Mouse (Mus musculus): ENCODE data around the gene Ttc9c. TPM values are rescaled to one million over a fixed set of nuclear protein-coding genes. Genes with fewer than 3 reads are reported as not detected.

The Ttc9c gene
- 57.9 TPM for polyA plus RNA-seq (2017; shearing (Covaris generic))

DNA sequence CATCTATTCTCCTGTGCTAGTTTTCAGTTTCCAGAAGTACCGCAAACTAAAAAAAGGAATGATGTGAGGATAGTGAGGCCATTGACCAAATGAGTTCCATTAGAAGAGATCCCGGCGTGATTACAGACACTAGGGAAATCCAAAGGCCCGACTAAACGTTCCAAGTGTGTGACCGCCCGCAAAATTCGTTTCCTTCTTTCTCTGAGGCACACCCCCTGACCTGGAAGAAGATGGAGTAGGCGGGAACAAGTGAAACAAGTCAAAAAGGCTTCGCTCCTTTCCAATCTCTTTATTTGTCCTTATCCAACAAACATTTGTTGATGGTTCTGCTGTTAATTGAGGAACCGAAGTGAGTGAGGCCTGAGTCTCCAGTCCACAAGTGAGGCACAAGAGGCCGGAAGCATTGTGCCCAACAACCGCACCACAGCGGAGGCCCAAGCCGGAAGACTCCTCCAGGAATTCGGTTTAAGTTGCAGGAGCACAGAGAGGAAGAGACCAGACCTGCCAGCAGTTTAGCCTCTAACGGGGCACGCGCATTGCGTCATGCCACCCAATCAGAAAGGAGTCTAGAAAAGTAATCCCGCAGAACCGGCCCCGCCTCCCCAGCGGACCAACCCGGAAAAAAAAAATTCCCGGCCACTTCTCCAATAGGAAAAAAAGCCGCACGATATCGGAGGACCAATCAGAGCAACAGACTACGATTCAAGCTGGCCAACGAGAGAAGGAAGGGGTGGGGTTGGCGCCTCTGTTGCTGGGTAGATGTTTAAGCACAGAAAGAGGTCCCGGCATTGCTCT is at the start of gene Ttc9c:
Gene Ttc9c (minus strand): TSS at position 533 of the 795 bp plus-strand sequence.

DNA sequence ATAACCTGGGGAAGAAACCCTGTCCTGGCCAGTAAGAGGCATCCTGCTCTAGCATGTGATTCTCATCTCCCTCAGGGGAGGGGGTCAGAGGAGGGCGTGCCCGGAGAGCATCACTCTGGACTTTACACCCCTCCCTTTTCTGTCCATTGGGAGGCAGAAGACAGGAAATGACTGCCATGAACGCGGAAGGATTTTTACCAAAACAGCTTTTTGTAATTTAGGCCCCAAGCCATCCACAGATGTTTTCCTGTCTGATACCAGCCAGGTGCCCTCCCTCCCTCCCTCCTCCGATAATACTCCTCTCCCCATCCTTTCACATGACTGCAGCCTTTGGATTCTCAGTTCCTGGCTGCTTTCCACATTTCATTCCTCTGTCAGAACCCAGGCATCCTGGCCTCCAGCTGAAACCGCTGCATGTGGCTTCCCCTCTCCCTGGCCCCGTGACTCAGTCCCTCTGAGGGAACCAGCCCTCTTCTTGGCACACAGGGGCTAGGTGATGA is 31.3 kb upstream of the Ttc9c start, which contains the start of gene Lrrn4cl:
Gene Lrrn4cl (plus strand): TSS at position 367 of the 500 bp plus-strand sequence.

DNA sequence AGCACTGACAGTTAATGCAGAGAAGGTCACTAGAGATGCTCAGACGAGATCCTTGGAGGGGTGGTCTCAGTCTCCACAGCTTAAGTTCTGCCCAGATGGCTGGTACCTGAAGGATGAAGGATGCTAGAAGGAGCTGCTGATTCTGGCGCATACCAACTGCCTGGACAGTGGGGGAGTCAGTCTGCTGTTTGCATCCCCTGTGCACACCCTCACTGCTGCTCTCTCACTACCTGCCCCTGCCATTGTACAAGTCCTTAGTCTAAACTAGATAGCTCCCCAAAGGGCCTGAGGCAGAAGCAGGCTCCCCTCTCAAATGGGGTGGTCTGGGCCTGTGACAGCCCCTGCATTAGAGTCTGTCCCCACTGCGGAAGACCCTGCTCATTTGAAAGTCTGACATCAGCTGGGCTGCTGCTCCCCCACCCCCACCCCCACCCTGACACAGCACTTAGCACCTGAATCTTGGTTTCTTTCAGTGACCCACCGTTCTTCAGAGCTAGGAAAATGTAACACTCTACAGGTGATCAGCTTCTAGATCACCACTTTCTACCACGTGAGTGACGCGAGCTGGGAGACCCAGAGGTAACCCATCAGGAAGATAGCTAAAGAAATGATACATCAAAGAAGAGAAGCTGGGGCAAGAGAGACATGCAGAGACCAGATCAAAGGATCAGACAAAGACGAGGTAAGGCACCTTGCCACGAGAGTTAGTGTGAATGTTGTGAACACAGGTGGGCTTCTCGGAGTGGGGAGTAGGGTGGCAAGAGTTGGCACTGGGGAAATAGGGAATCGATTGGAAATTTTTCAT is 20.2 kb upstream of the Ttc9c start, which contains the start of gene Gng3:
Gene Gng3 (minus strand): TSS at position 92 of the 805 bp plus-strand sequence.

DNA sequence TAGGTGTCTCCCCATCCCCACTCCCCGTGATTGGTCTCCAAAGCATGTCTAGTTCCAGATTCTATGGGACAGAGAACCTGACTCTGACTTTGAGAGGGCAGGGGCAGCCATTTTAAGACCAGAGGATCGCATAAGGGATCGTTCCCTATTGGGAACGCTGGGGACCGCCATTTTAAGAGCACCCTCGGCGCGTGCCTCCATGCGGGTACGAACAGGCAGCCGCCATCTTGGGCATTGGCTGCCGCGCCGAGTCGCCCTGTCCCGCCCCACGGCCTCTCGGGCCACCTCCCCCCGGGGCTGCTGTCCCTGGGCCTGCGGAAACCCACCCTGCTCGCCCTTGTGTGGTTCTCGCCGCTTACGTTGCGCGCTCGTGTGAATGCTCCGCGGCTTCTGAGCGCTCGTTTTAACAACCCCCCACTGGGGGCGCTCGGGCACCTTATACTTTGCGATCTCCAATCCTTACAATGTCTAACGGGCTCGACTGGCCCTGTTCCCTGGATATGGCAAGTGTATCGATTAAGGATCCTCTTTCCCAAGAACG is 18.2 kb upstream of the Ttc9c start, which contains the start of gene Bscl2:
Gene Bscl2 (plus strand): TSS at position 217 of the 541 bp plus-strand sequence.

GRCm38 (mm10) chr19:8829660-8830059 is 10.5 kb upstream of the Ttc9c start, which contains the start of gene AC129217.1:
AC129217.1 (plus strand) TSS chr19:8829773.

DNA sequence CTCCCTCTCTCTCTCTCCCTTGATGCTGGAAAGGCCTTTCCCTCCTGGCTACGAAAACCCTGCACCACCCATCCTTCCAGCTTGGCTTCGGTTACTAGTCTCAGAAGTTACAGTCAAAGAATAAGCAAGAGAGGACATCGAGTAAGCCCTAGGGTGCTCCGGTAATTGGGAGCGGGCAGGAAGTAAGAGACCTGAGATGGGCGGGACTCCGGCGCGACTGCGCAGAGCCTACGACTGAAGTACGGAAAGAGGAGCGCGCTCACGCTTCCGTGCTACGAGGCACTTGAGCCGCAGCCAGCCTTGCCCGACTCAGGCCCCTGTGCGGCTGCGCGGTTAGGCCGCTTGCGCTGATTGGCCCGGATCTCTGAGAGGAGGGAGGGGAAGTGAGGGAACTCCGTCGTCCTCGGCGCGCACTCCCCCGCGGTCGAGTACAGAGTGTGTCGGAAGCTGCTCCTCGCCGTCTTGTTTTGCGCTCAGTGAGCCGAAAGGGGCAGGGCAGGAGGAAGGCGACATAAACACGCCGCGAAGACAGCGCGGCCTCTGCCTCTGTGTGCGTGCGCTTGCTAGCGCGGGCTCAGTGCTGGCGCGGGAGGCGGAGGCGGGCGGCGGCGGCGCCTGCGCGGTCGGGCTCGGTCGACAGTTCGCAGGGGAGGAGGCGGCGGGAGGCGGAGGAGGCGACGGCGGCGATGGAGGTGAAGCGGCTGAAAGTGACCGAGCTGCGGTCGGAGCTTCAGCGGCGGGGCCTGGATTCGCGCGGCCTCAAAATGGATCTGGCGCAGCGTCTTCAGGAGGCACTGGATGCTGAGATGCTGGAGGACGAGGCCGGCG is 677 bp upstream of the Ttc9c start, which contains the start of gene Hnrnpul2:
Gene Hnrnpul2 (plus strand): TSS at position 415 of the 828 bp plus-strand sequence.

DNA sequence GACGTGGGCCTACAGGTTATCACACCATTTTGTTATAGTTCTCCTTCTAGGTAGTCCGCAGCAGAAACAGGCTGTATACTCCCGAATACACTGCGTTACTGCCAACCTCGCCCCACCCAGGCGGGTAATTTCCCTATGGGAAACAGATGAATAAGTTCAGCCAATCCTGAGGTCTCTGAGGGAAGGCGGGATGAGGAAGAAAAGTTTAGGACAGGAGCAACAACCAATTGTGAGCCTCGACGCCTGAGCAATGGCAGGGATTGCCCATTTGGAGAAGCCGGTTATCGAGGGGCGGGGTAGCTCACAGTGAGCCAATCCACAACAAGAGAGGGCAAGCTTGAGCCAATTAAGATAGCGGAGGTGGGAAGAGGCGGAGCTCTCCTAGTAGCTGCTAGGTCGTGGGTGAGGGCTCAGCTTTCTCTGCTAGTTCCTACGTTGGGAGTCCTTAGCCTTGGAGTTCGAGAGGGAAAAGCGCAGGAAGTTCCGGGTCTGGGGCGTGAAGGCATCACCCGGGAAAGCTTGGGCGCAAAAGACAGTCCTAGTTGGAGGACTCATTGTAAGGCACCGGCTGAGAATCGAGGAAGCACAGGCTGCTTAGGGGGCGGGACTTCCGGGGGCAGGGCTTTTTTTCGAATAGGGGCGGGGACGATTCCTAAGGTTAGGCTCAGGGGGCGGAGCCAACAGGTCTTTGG is 16.9 kb downstream of the Ttc9c start, which contains the start of gene Zbtb3:
Gene Zbtb3 (plus strand): TSS at position 426 of the 692 bp plus-strand sequence.

GRCm38 (mm10) chr19:8798264-8798946 is 20.7 kb downstream of the Ttc9c start, which contains the start of gene Polr2g:
Polr2g (minus strand) TSS chr19:8798577.

GRCm38 (mm10) chr19:8786008-8786781 is 32.9 kb downstream of the Ttc9c start, which contains the start of gene Taf6l:
Taf6l (minus strand) TSS chr19:8786417.

DNA sequence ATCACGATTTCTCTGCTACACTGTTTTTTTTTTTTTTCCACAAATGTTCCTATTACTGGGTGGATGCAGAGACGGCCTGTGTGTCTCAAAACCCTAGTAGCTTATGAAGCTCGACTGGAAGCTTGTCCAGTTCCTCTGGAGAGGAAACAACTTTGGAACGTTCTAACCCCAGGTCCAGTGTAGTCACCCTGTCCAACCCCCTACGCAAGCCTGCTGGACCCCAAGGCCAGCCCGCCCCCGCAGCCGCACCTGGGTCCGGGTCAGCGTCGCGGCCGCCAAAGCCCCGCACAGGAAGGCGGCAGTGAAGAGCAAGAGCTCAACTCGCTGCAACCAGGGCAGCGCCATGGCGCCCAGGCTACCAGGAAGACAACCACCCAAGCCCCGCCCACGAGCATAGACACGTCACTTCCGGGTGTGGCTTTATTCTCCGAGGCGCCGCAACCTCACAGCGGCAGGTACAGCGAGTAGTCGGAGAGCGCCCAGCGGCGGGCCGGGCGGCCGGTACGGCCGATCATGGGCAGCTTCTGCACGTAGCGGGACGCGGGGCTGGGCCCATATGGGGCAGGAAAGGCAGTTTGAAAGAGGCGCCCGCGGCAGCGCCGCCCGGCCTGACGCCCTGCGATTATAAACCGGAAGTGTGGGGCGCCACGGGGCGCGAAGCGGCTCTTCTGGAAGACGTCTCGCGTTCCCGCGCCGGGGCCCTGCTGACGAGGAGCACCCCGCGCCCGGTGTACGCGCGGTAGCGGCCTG is 44.9 kb downstream of the Ttc9c start, which contains the start of gene Tmem179b:
Gene Tmem179b (minus strand): TSS at position 382 of the 750 bp plus-strand sequence.

DNA sequence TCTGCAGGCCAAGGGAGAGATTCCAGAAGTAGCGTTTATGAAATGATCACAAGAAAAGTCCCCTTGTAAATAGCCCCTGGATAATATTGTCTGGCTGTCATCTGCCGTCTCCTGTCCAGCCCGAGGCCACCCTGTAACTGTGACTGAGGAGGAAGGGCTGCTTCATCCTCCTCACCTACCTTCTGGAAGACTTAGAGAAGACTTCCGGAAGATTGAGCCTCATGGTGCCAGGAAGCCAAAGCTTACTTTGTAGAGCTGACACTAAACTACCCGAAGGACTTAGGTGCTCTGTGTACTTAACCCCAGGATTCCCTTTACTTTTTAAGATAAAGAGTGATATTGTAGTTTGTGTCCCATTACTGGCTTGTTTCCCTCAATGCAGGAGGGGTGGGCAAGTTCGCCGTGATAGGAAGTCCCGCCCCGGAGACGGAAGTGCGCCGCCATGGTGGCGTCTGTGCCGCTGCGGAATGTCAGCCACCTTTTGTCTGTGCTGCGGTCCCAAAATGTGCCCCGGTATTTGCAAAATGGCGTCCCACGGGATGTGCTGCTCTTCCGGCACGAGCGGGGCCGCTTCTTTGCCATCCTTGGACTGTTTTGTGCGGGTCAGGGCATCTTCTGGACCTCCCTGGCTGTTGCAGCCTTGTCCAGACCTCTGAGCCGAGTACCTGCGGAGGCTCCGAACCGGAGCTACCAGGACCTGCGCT is 48.4 kb downstream of the Ttc9c start, which contains the start of gene Tmem223:
Gene Tmem223 (plus strand): TSS at position 430 of the 704 bp plus-strand sequence.

Other genes starting within 250 kb of the Ttc9c start
- gene Slc22a8, start 228.1 kb downstream of the Ttc9c start, polyA plus RNA-seq (2017; shearing (Covaris generic)): not detected
- gene Slc22a6, start 201.3 kb downstream of the Ttc9c start, polyA plus RNA-seq (2017; shearing (Covaris generic)): not detected
- not detected for gene Chrm1, start 155.5 kb downstream of the Ttc9c start, polyA plus RNA-seq (2017; shearing (Covaris generic))
- 132 TPM for gene Slc3a2, start 96.0 kb downstream of the Ttc9c start, polyA plus RNA-seq (2017; shearing (Covaris generic))
- 88.5 TPM for gene Wdr74, start 83.5 kb downstream of the Ttc9c start, polyA plus RNA-seq (2017; shearing (Covaris generic))
- 1.1 TPM for gene 1700092M07Rik, start 78.6 kb downstream of the Ttc9c start, polyA plus RNA-seq (2017; shearing (Covaris generic))
- 189 TPM for gene Stx5a, start 77.9 kb downstream of the Ttc9c start, polyA plus RNA-seq (2017; shearing (Covaris generic))
- gene Nxf1, start 62.3 kb downstream of the Ttc9c start, polyA plus RNA-seq (2017; shearing (Covaris generic)): 324 TPM
- 107 TPM for gene Tmem223, start 48.3 kb downstream of the Ttc9c start, polyA plus RNA-seq (2017; shearing (Covaris generic))
- gene Tmem179b, start 44.9 kb downstream of the Ttc9c start, polyA plus RNA-seq (2017; shearing (Covaris generic)): 167 TPM
- gene Taf6l, start 32.9 kb downstream of the Ttc9c start, polyA plus RNA-seq (2017; shearing (Covaris generic)): 6.1 TPM
- gene Polr2g, start 20.8 kb downstream of the Ttc9c start, polyA plus RNA-seq (2017; shearing (Covaris generic)): 172 TPM
- 4.3 TPM for gene Zbtb3, start 16.8 kb downstream of the Ttc9c start, polyA plus RNA-seq (2017; shearing (Covaris generic))
- 5.4 TPM for gene Hnrnpul2, start 677 bp upstream of the Ttc9c start, polyA plus RNA-seq (2017; shearing (Covaris generic))
- gene AC129217.1, start 10.4 kb upstream of the Ttc9c start, polyA plus RNA-seq (2017; shearing (Covaris generic)): not detected
- 112 TPM for gene Bscl2, start 18.1 kb upstream of the Ttc9c start, polyA plus RNA-seq (2017; shearing (Covaris generic))
- 0.45 TPM for gene Gng3, start 19.9 kb upstream of the Ttc9c start, polyA plus RNA-seq (2017; shearing (Covaris generic))
- gene Lrrn4cl, start 31.4 kb upstream of the Ttc9c start, polyA plus RNA-seq (2017; shearing (Covaris generic)): not detected
- 165 TPM for gene Ubxn1, start 52.2 kb upstream of the Ttc9c start, polyA plus RNA-seq (2017; shearing (Covaris generic))
- gene Uqcc3, start 61.6 kb upstream of the Ttc9c start, polyA plus RNA-seq (2017; shearing (Covaris generic)): 82.7 TPM
- 75.6 TPM for gene Lbhd1, start 64.4 kb upstream of the Ttc9c start, polyA plus RNA-seq (2017; shearing (Covaris generic))
- not detected for gene Gm49403, start 64.6 kb upstream of the Ttc9c start, polyA plus RNA-seq (2017; shearing (Covaris generic))
- gene 1810009A15Rik, start 69.5 kb upstream of the Ttc9c start, polyA plus RNA-seq (2017; shearing (Covaris generic)): 74.5 TPM
- not detected for gene Gm49416, start 69.6 kb upstream of the Ttc9c start, polyA plus RNA-seq (2017; shearing (Covaris generic))
- 55.6 TPM for gene Ints5, start 73.7 kb upstream of the Ttc9c start, polyA plus RNA-seq (2017; shearing (Covaris generic))
- gene Ganab, start 78.7 kb upstream of the Ttc9c start, polyA plus RNA-seq (2017; shearing (Covaris generic)): 145 TPM
- 37.2 TPM for gene B3gat3, start 101.0 kb upstream of the Ttc9c start, polyA plus RNA-seq (2017; shearing (Covaris generic))
- 11.8 TPM for gene Rom1, start 110.0 kb upstream of the Ttc9c start, polyA plus RNA-seq (2017; shearing (Covaris generic))
- 76.0 TPM for gene Eml3, start 110.2 kb upstream of the Ttc9c start, polyA plus RNA-seq (2017; shearing (Covaris generic))
- 248 TPM for gene Mta2, start 122.5 kb upstream of the Ttc9c start, polyA plus RNA-seq (2017; shearing (Covaris generic))
- 55.5 TPM for gene Tut1, start 134.5 kb upstream of the Ttc9c start, polyA plus RNA-seq (2017; shearing (Covaris generic))
- 297 TPM for gene Eef1g, start 147.7 kb upstream of the Ttc9c start, polyA plus RNA-seq (2017; shearing (Covaris generic))
- gene Ahnak, start 170.0 kb upstream of the Ttc9c start, polyA plus RNA-seq (2017; shearing (Covaris generic)): 137 TPM